Mouse (Mus musculus): ENCODE measurements around the gene Dars2. TPM values are rescaled to one million over a fixed set of nuclear protein-coding genes. Genes with fewer than 3 reads are reported as not detected.

Dars2 gene
- polyA plus RNA-seq, 2 experiments = 18.2 to 37.2 TPM

DNA sequence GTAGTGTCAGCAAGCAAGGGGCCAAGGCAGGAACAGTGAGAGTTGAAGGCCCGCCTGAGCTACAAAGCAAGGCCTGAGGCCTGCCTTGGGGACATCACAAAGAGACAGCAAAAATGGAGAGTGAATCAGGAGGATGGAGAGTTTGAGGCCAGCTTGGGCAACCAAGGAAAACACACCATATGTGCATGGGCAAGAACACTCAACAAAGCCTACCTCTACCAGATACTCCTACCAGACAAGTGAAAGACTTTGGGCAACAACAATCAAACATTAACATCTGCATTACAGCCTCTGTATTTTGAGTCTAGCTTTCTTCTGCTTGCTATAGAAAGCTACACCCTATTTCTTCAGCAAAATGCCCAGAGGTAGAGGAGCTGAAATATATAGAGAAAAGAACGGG lies 62.4 kb downstream of the Dars2 start:
- Histone ChIP-seq H3K4me1 (replicated peaks; ENCODE audit: control insufficient read depth in 2 of 2, insufficient read depth in 2 of 2, low read length in 1 of 2) (no peaks in the 10 kb centered on the region), H3K9ac (replicated peaks) (no peak overlapping the region), H3K4me3 (ENCODE audit: insufficient read depth in 1 of 2, low read depth in 2 of 2, low read length in 2 of 2) (no peak overlapping the region), H3K9me3 (ENCODE audit: control insufficient read depth, low read length) (no peaks in the 10 kb centered on the region), H3K4me2 (ENCODE audit: low read depth) (no peak overlapping the region), H3K36me3 (replicated peaks; ENCODE audit: control insufficient read depth, insufficient read depth, low read depth) (no peaks in the 10 kb centered on the region), H3K27ac (no peak overlapping the region), H3K27me3 (ENCODE audit: control insufficient read depth, insufficient read depth, low read length) (no peaks in the 10 kb centered on the region)
- WGBS (ENCODE audit: insufficient replicate concordance) = 70% methylated on average over 2 of the region's 2 CpGs
- DNase-seq (ENCODE audit: low read depth in 3 of 3, low spot score in 3 of 3) (no peak), ATAC-seq (ENCODE audit: insufficient read depth) (no peak)
- TF ChIP-seq CTCF (IDR thresholded peaks at IDR 0.05; ENCODE audit: low read depth) (no peak), EP300 (IDR thresholded peaks at IDR 0.05; ENCODE audit: low read depth) (no peak)

DNA sequence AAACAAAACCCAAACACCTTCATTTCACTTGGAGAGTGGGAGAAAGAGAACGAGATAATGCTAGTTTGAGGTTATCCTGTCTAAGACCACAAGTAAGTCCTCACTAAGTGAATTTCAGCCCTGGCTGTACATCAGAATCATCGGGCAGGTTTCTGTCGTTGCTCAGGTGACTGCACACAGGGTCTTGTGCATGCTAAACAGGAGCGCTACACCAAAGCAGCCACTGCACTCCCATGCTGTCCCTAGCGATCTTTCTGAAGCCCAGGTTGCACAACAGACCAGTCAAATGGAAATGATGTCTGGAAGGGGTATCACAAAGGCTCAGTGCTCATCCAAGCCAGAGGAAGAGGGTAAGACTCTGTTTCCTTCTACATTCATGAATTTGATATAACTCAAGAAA lies 64.0 kb downstream of the Dars2 start:
- ATAC-seq (ENCODE audit: insufficient read depth) (no peak), DNase-seq (ENCODE audit: low read depth in 3 of 3, low spot score in 3 of 3) (no peak)
- Histone ChIP-seq H3K4me3 (ENCODE audit: insufficient read depth in 1 of 2, low read depth in 2 of 2, low read length in 2 of 2) (no peak overlapping the region), H3K9ac (replicated peaks) (no peak overlapping the region), H3K27me3 (ENCODE audit: control insufficient read depth, insufficient read depth, low read length) (no peaks in the 10 kb centered on the region), H3K4me2 (ENCODE audit: low read depth) (no peak overlapping the region), H3K36me3 (replicated peaks; ENCODE audit: control insufficient read depth, insufficient read depth, low read depth) (no peaks in the 10 kb centered on the region), H3K4me1 (replicated peaks; ENCODE audit: control insufficient read depth in 2 of 2, insufficient read depth in 2 of 2, low read length in 1 of 2) (no peaks in the 10 kb centered on the region), H3K9me3 (ENCODE audit: control insufficient read depth, low read length) (no peaks in the 10 kb centered on the region), H3K27ac (no peak overlapping the region)
- 67% methylated on average over 5 of the region's 5 CpGs for WGBS (ENCODE audit: insufficient replicate concordance)
- TF ChIP-seq CTCF (IDR thresholded peaks at IDR 0.05; ENCODE audit: low read depth) (no peak), EP300 (IDR thresholded peaks at IDR 0.05; ENCODE audit: low read depth) (no peak)

GRCm38 (mm10) chr1:161005526-161005925 lies 64.9 kb downstream of the Dars2 start:
- no peak overlapping the region for H3K27ac ChIP-seq
- H3K4me3 ChIP-seq (ENCODE audit: insufficient read depth in 1 of 2, low read depth in 2 of 2, low read length in 2 of 2) = no peak overlapping the region
- no peaks in the 10 kb centered on the region for H3K4me1 ChIP-seq (replicated peaks; ENCODE audit: control insufficient read depth in 2 of 2, insufficient read depth in 2 of 2, low read length in 1 of 2)
- TF ChIP-seq CTCF (IDR thresholded peaks at IDR 0.05; ENCODE audit: low read depth) (no peak), EP300 (IDR thresholded peaks at IDR 0.05; ENCODE audit: low read depth) (no peak)
- H3K4me2 ChIP-seq (ENCODE audit: low read depth) = no peak overlapping the region
- DNase-seq (ENCODE audit: low read depth in 3 of 3, low spot score in 3 of 3) (no peak), ATAC-seq (ENCODE audit: insufficient read depth) (no peak)
- H3K9me3 ChIP-seq (ENCODE audit: control insufficient read depth, low read length) = no peaks in the 10 kb centered on the region
- H3K27me3 ChIP-seq (ENCODE audit: control insufficient read depth, insufficient read depth, low read length) = no peaks in the 10 kb centered on the region
- 45% methylated on average over 3 of the region's 3 CpGs for WGBS (ENCODE audit: insufficient replicate concordance)
- no peaks in the 10 kb centered on the region for H3K36me3 ChIP-seq (replicated peaks; ENCODE audit: control insufficient read depth, insufficient read depth, low read depth)
- H3K9ac ChIP-seq (replicated peaks) = no peak overlapping the region

DNA sequence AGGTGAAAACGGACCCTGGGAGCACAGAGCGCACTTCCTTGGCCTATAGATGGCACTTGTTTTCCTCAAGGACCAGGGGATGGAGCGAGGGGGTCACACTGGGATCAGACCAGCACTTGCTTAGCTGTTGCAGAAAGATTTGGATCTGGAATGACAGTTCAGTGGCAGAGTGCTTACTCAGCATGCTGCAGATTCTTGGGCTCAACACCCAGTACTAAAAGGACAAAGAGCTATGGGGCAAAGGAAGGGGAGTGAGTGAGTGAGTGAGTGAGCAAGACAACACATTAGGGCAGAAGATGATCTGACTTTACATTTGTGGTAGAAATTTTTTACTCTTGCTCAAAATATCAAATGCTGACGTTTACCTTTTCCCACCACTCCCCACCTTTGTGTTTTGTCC lies 65.5 kb downstream of the Dars2 start:
- Histone ChIP-seq H3K4me3 (ENCODE audit: insufficient read depth in 1 of 2, low read depth in 2 of 2, low read length in 2 of 2) (no peak overlapping the region), H3K4me2 (ENCODE audit: low read depth) (no peak overlapping the region), H3K27ac (no peak overlapping the region), H3K27me3 (ENCODE audit: control insufficient read depth, insufficient read depth, low read length) (no peaks in the 10 kb centered on the region), H3K9me3 (ENCODE audit: control insufficient read depth, low read length) (no peaks in the 10 kb centered on the region), H3K36me3 (replicated peaks; ENCODE audit: control insufficient read depth, insufficient read depth, low read depth) (no peaks in the 10 kb centered on the region), H3K4me1 (replicated peaks; ENCODE audit: control insufficient read depth in 2 of 2, insufficient read depth in 2 of 2, low read length in 1 of 2) (no peaks in the 10 kb centered on the region), H3K9ac (replicated peaks) (no peak overlapping the region)
- no peak for ATAC-seq (ENCODE audit: insufficient read depth)
- TF ChIP-seq CTCF (IDR thresholded peaks at IDR 0.05; ENCODE audit: low read depth) (no peak), EP300 (IDR thresholded peaks at IDR 0.05; ENCODE audit: low read depth) (no peak)
- 71% methylated on average over 4 of the region's 4 CpGs for WGBS (ENCODE audit: insufficient replicate concordance)
- no peak for DNase-seq (ENCODE audit: low read depth in 3 of 3, low spot score in 3 of 3)

GRCm38 (mm10) chr1:160993851-160994250 lies 76.6 kb downstream of the Dars2 start:
- no peak overlapping the region for H3K9ac ChIP-seq (replicated peaks)
- DNase-seq (ENCODE audit: low read depth in 3 of 3, low spot score in 3 of 3) (no peak), ATAC-seq (ENCODE audit: insufficient read depth) (no peak)
- H3K4me3 ChIP-seq (ENCODE audit: insufficient read depth in 1 of 2, low read depth in 2 of 2, low read length in 2 of 2) = no peak overlapping the region
- no peaks in the 10 kb centered on the region for H3K4me1 ChIP-seq (replicated peaks; ENCODE audit: control insufficient read depth in 2 of 2, insufficient read depth in 2 of 2, low read length in 1 of 2)
- H3K36me3 ChIP-seq (replicated peaks; ENCODE audit: control insufficient read depth, insufficient read depth, low read depth) = no peaks in the 10 kb centered on the region
- H3K4me2 ChIP-seq (ENCODE audit: low read depth) = no peak overlapping the region
- no peak for TF ChIP-seq EP300 (IDR thresholded peaks at IDR 0.05; ENCODE audit: low read depth)
- TF ChIP-seq CTCF (IDR thresholded peaks at IDR 0.05; ENCODE audit: low read depth) = no peak
- WGBS (ENCODE audit: insufficient replicate concordance) = 50% methylated on average over 6 of the region's 6 CpGs
- H3K9me3 ChIP-seq (ENCODE audit: control insufficient read depth, low read length) = no peaks in the 10 kb centered on the region
- H3K27me3 ChIP-seq (ENCODE audit: control insufficient read depth, insufficient read depth, low read length) = no peaks in the 10 kb centered on the region
- H3K27ac ChIP-seq = no peak overlapping the region

Other genes with a start within 250 kb of the Dars2 start
- 2.6 and 2.9 TPM in 2 replicates for gene Rc3h1, start 164.2 kb downstream of the Dars2 start, polyA plus RNA-seq (2012; rRNA removed)
- 3.2 and 3.6 TPM in 2 replicates for gene Rc3h1, start 164.2 kb downstream of the Dars2 start, polyA plus RNA-seq (2014; fragmentation: Nextera tagmentation; extraction: Ambion mirVana)
- 224 and 309 TPM in 2 replicates for gene Serpinc1, start 92.1 kb downstream of the Dars2 start, polyA plus RNA-seq (2012; rRNA removed)
- gene Serpinc1, start 92.1 kb downstream of the Dars2 start, polyA plus RNA-seq (2014; fragmentation: Nextera tagmentation; extraction: Ambion mirVana) = 511 and 546 TPM in 2 replicates
- gene Zbtb37, start 35.8 kb downstream of the Dars2 start, polyA plus RNA-seq (2012; rRNA removed) = 0.49 and 0.73 TPM in 2 replicates
- 1.8 TPM in 2 replicates for gene Zbtb37, start 35.8 kb downstream of the Dars2 start, polyA plus RNA-seq (2014; fragmentation: Nextera tagmentation; extraction: Ambion mirVana)
- gene Cenpl, start 55 bp upstream of the Dars2 start, polyA plus RNA-seq (2012; rRNA removed) = 8.7 and 14.5 TPM in 2 replicates
- gene Cenpl, start 55 bp upstream of the Dars2 start, polyA plus RNA-seq (2014; fragmentation: Nextera tagmentation; extraction: Ambion mirVana) = 36.5 and 39.0 TPM in 2 replicates
- 4.3 and 5.1 TPM in 2 replicates for gene Klhl20, start 60.9 kb upstream of the Dars2 start, polyA plus RNA-seq (2012; rRNA removed)
- gene Klhl20, start 60.9 kb upstream of the Dars2 start, polyA plus RNA-seq (2014; fragmentation: Nextera tagmentation; extraction: Ambion mirVana) = 4.6 and 5.2 TPM in 2 replicates
- gene Ankrd45, start 72.0 kb upstream of the Dars2 start, polyA plus RNA-seq (2012; rRNA removed) = 0.02 TPM in 2 replicates
- 0.09 TPM in 1 of 2 replicates, not detected in the other for gene Ankrd45, start 72.0 kb upstream of the Dars2 start, polyA plus RNA-seq (2014; fragmentation: Nextera tagmentation; extraction: Ambion mirVana)
- gene Tex50, start 88.7 kb upstream of the Dars2 start, polyA plus RNA-seq (2012; rRNA removed) = not detected in 2 replicates
- gene Tex50, start 88.7 kb upstream of the Dars2 start, polyA plus RNA-seq (2014; fragmentation: Nextera tagmentation; extraction: Ambion mirVana) = not detected in 2 replicates
- gene Prdx6, start 180.6 kb upstream of the Dars2 start, polyA plus RNA-seq (2012; rRNA removed) = 63.6 and 106 TPM in 2 replicates
- gene Prdx6, start 180.6 kb upstream of the Dars2 start, polyA plus RNA-seq (2014; fragmentation: Nextera tagmentation; extraction: Ambion mirVana) = 341 and 350 TPM in 2 replicates

Data from liver, embryonic 14.5 days (tissue).